Mouse (Mus musculus) kidney, adult 2 months (tissue): Measurements from ENCODE around the gene Klf13. TPM values are rescaled to one million over a fixed set of nuclear protein-coding genes. Genes with fewer than 3 reads are reported as not detected.

Experiments
- DNase-seq: peaks from one replicate; pipeline ENCODE4 v3.0.0; 2021
- H3K27ac ChIP-seq: fragments of 200-500 bp; 2 replicates; pipeline ENCODE4 v1.5.1; 2012; ENCODE audit warnings: low read depth, low read length, control low read depth, inconsistent platforms; ENCODE audit not compliant: insufficient read depth
- H3K27me3 ChIP-seq: fragments of 200-500 bp; replicated peaks from 2 replicates; pipeline ENCODE4 v1.6.1; 2012; ENCODE audit warnings: mild to moderate bottlenecking, moderate library complexity, low read length, inconsistent platforms; ENCODE audit not compliant: control insufficient read depth, insufficient read depth
- H3K36me3 ChIP-seq: fragments of 200-500 bp; 2 replicates; pipeline ENCODE4 v1.6.1; 2012; ENCODE audit warnings: mild to moderate bottlenecking, moderate library complexity, low read length, inconsistent platforms; ENCODE audit not compliant: control insufficient read depth, insufficient read depth
- H3K4me1 ChIP-seq: fragments of 200-500 bp; 2 replicates; pipeline ENCODE4 v1.6.1; 2011; ENCODE audit warnings: low read length; ENCODE audit not compliant: control insufficient read depth, insufficient read depth
- H3K4me3 ChIP-seq: fragments of 200-500 bp; 2 replicates; pipeline ENCODE4 v1.5.1; 2011; ENCODE audit warnings: mild to moderate bottlenecking, low read depth, low read length, control low read depth; ENCODE audit not compliant: insufficient read depth
- CTCF ChIP-seq: fragments of 200-500 bp; conservative IDR thresholded peaks from 2 replicates; pipeline ENCODE4 v1.5.1; 2011; ENCODE audit warnings: low read depth, mild to moderate bottlenecking, control low read depth, low read length, moderate library complexity, mixed read lengths; ENCODE audit not compliant: insufficient read depth, insufficient read length
- POLR2A ChIP-seq: fragments of 200-500 bp; IDR thresholded peaks from one replicate; pipeline ENCODE4 v1.6.1; 2011; ENCODE audit warnings: low read depth, low read length, control low read depth
- WGBS: fragments of 180-500 bp; shearing (Covaris S2); methylation state at CpG from one replicate; pipeline ENCODE4 v1.1.7; 2018; 5-methylcytosine and 5-hydroxymethylcytosine counted together
- polyA plus RNA-seq: library from polyadenylated mRNA; depleted of rRNA; stranded (reverse); fragments of >200 nt; gene quantifications from 2 replicates; pipeline ENCODE4 v1.2.3, GENCODE M21; 2012; rRNA removed

Klf13 gene
- 30.6 and 31.2 TPM in 2 replicates for polyA plus RNA-seq

DNA sequence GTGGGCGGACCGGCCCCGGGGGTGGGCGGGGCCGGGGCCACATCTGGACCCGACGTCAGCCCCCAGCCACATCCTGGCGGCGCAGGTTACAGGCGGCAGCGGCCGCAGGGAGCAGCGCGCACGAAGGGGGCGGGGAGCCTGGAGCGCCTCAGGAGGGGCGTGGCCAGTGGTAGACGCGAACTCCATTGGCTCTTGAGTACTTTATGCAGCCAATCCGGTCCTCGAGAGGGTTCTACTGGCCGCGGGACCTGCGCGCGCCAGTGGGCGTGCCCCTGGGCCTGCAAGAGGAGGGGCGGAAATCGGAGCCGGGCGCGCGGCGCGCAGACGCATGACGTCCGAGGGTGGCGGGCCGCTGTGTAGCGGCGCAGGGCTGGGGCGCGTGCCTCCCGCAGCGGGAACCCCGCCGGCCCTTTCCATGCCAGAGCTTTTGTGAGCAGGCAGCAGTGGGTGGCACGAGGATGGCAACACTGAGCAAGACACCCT is at the start of gene Klf13:
Gene Klf13 (minus strand): TSS at position 2 of the 483 bp plus-strand sequence.
- H3K4me1 ChIP-seq: peaks cover 19% of the 10 kb centered on the region; the same call in 1 of the 2 replicates
- peak; percentile 99 for DNase-seq
- H3K36me3 ChIP-seq: no peaks in the 10 kb centered on the region
- WGBS: under 1% methylated on average over 50 of the region's 50 CpGs
- H3K4me3 ChIP-seq: peak within 1 kb of the TSS; percentile 82
- H3K27me3 ChIP-seq: no peaks in the 10 kb centered on the region
- TF ChIP-seq POLR2A (peak; percentile 83), CTCF (no peak)
- peak within 1 kb of the TSS; percentile 97 for H3K27ac ChIP-seq

DNA sequence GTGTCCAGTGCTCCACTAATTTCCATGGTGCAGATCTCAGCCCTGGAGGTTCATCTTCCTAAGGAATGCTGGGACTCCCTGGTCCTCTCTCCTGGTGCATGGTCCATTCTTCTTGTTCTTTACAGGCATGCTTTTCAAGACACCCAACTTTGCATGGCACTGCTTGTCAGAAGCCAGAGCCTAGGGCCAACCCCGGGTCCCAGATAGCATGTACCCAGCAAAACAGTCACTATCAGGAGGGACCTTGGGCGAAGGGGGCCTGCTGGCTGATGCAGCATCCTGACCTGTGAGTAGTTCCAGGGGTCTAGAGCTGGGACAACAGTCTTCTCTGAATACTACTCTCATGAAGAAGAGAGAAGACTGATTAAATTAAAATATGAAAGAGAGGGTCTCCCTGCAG is 49.7 kb upstream of the Klf13 start:
- Histone ChIP-seq H3K36me3 (no peaks in the 10 kb centered on the region), H3K27me3 (no peaks in the 10 kb centered on the region), H3K4me3 (no peak overlapping the region), H3K27ac (no peak overlapping the region), H3K4me1 (peaks cover 11% of the 10 kb centered on the region)
- no peak for TF ChIP-seq CTCF
- TF ChIP-seq POLR2A: no peak
- DNase-seq: no peak
- 89% methylated on average over 2 of the region's 2 CpGs for WGBS

DNA sequence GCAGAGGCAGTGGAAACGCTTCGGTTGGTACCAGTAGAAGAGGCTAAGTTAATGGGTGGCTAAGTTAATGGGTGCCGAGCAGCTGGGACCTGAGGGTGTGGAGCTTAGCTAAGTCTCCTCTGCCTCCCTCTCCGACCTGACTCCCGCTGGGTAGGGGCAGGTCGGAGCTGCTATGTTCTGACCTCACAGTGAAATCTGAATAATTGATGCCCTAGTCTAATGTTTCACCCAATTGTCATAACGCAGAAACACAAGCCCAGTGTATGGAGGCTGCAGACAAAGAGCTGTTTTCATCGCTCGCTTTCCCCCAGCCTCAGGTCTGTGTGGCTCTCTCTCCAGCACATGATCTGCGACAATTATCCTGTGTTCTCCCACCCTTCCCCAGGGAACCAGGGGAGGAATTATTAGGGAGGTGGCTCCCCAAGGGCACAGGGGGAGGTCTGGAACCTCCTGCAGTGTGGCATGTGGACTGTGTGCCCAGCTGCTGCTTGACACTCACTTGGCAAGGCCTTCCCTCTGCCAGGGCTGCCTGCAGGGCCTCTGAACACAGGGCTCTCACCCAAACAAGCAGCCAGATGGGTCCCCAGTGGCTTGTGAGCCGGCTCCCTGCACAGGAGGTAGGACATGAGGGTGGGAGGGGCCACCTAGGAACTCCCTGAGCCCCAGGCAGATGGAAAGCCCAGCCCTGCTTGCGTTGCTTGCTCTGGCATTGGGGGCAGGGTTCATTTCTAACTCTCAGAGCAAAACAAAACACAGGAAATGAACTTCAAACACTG is 47.9 kb upstream of the Klf13 start:
- TF ChIP-seq POLR2A: no peak
- TF ChIP-seq CTCF: no peak
- peak; percentile 88 for DNase-seq
- Histone ChIP-seq H3K27ac (peak overlapping the region; percentile 74), H3K36me3 (no peaks in the 10 kb centered on the region), H3K4me1 (peaks cover 11% of the 10 kb centered on the region), H3K27me3 (no peaks in the 10 kb centered on the region), H3K4me3 (no peak overlapping the region)
- whole genome bisulfite sequencing: 25% methylated on average over 12 of the region's 12 CpGs

DNA sequence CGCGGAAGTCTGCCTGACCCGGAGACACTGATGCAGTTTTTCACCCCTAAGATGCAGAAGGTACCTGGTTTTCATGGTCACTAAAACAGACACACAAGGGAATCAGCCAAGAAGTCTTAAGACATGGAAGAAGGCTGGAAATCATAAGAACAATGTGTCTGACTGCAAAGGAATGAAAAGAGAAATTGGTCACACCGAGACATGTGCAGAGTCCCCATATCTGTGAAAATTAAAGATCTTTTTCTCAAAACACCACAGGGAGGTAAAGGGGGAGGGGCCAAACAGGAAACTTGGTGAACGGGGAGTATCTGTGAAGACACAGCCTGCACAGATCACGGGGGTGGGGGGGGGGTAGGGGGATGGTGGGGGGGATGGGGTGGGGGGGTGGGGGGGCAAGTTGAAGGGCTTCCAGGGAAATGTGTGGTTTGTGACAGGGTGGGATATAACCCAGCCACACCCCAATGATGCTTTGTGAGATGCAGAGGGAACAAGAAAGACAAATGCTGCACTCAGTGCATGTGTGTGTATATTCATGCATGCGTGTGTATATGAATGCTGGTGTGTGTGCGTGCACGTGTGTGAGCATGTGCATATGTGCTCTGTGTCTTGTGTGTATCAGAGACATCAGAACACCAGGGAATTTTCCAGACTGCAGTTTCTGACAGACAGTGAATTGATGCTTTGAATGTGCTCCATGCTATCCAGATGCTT is 47.1 kb upstream of the Klf13 start:
- peaks cover 11% of the 10 kb centered on the region for H3K4me1 ChIP-seq

DNA sequence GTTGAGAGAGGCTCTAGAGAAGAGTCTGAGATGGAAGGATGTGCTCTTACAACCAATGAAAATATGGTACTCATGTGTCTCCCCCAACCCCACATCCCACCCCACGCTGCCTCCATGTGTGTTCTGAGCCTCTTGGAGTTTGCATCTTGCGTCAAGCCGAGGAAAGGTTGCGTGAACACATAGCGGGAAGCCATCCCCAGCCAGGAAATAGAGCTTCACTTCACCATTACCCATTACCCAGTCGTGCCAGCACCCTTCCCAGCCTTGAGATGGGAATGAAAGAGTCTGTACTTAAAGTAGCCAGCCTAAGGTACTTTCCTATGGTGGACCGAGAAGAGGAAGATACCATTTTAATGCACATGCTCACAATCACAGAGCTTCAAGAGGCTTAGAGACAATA is 46.6 kb upstream of the Klf13 start:
- Histone ChIP-seq H3K4me1 (peaks cover 11% of the 10 kb centered on the region), H3K27ac (no peak overlapping the region)
- 89% methylated on average over 7 of the region's 7 CpGs for WGBS

More for the DNA sequence above, 47.1 kb upstream of the Klf13 start:
- WGBS: 71% methylated on average over 9 of the region's 9 CpGs
- H3K4me3 ChIP-seq: no peak overlapping the region
- H3K27ac ChIP-seq: no peak overlapping the region
- H3K36me3 ChIP-seq: no peaks in the 10 kb centered on the region
- H3K27me3 ChIP-seq: no peaks in the 10 kb centered on the region
- no peak for DNase-seq
- TF ChIP-seq POLR2A: no peak
- TF ChIP-seq CTCF: no peak

DNA sequence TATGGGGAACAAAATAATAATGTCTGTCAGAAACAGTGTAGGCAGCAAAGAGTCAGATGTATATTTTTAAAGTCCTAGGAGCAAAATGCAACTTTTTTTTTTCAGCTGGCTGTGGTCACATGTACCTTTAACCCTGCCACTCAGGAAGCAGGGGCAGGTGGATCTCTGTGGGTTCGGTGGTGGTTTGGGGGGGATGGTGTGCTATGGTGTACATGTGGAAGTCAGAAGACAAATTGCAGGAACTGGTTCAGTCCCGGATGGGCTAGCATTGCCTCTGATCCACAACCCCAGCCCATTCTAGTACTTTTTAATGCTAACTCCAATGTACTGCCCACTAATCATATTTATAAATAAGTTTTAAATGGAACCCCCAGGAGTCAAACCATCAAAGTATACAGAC is 45.6 kb upstream of the Klf13 start:
- 73% methylated on average over 2 of the region's 2 CpGs for WGBS
- DNase-seq: no peak
- peaks cover 11% of the 10 kb centered on the region for H3K4me1 ChIP-seq
- no peaks in the 10 kb centered on the region for H3K27me3 ChIP-seq
- no peaks in the 10 kb centered on the region for H3K36me3 ChIP-seq
- TF ChIP-seq CTCF (no peak), POLR2A (no peak)
- no peak overlapping the region for H3K27ac ChIP-seq
- no peak overlapping the region for H3K4me3 ChIP-seq

More for the DNA sequence above, 46.6 kb upstream of the Klf13 start:
- DNase-seq: no peak
- Histone ChIP-seq H3K4me3 (no peak overlapping the region), H3K27me3 (no peaks in the 10 kb centered on the region), H3K36me3 (no peaks in the 10 kb centered on the region)
- TF ChIP-seq POLR2A: no peak
- TF ChIP-seq CTCF: no peak

DNA sequence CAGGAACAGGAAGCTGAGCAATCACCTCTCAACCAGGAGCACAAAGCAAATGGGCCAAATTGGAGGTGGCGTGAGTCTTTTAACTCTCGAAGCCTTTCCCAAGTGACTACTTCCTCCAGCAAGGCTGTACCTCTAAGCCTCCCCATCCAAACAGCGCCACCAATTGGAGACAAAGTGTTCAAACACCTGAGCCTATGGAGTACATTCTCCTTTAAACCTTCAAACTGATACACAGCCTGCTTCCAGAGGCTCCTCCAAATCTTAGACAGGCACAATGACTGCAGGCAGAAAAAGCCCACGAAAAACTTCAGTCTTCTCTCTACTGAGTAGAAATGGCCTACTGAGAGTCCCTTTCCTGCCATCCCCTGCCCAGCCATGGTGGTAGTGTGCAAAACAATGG is 38.9 kb upstream of the Klf13 start:
- no peaks in the 10 kb centered on the region for H3K4me1 ChIP-seq
- H3K27me3 ChIP-seq: no peaks in the 10 kb centered on the region
- DNase-seq: no peak
- no peak overlapping the region for H3K27ac ChIP-seq
- 89% methylated on average over 4 of the region's 4 CpGs for WGBS
- H3K4me3 ChIP-seq: no peak overlapping the region
- no peak for TF ChIP-seq POLR2A
- no peak for TF ChIP-seq CTCF
- H3K36me3 ChIP-seq: no peaks in the 10 kb centered on the region
